Mouse (Mus musculus) lung, embryonic 15.5 days (tissue): ENCODE measurements at regions not wholly inside any gene's neighbourhood (a gene's known extent, or its start where the extent isn't known, plus 50 kb on each side); places are given as distances from the start of the nearest gene placed in this dataset.

Experiments
- ATAC-seq: fragments of 200-750 bp; cut with Nextera tagmentation; 2 replicates; pipeline ENCODE4 v1.8.0; 2017; ENCODE audit warnings: moderate number of reproducible peaks, borderline replicate concordance; ENCODE audit not compliant: low FRiP score, low TSS enrichment; ENCODE audit errors: extremely low read depth
- H3K27ac ChIP-seq: fragments of 300-500 bp; sonication (generic); 2 replicates; pipeline ENCODE4 v1.5.1; 2015; ENCODE audit warnings: moderate library complexity, mild to moderate bottlenecking, inconsistent platforms
- H3K27me3 ChIP-seq: fragments of 300-500 bp; sonication (generic); 2 replicates; pipeline ENCODE4 v1.6.1; 2015; ENCODE audit warnings: inconsistent platforms
- H3K36me3 ChIP-seq: fragments of 300-500 bp; sonication (generic); 2 replicates; pipeline ENCODE4 v1.6.1; 2015; ENCODE audit warnings: inconsistent platforms
- H3K4me1 ChIP-seq: fragments of 300-500 bp; sonication (generic); 2 replicates; pipeline ENCODE4 v1.6.1; 2015; ENCODE audit warnings: inconsistent platforms
- H3K4me2 ChIP-seq: fragments of 300-500 bp; sonication (generic); 2 replicates; pipeline ENCODE4 v1.6.1; 2015; ENCODE audit warnings: inconsistent platforms, mild to moderate bottlenecking, moderate library complexity
- H3K4me3 ChIP-seq: fragments of 300-500 bp; sonication (generic); 2 replicates; pipeline ENCODE4 v1.5.1; 2015; ENCODE audit warnings: mild to moderate bottlenecking, inconsistent platforms
- H3K9ac ChIP-seq: fragments of 300-500 bp; sonication (generic); 2 replicates; pipeline ENCODE4 v1.6.1; 2015; ENCODE audit warnings: inconsistent platforms
- H3K9me3 ChIP-seq: fragments of 300-500 bp; sonication (generic); 2 replicates; pipeline ENCODE4 v1.6.1; 2016; ENCODE audit warnings: inconsistent platforms
- WGBS: fragments of 180-500 bp; shearing (Covaris S2); methylation state at CpG from one replicate; pipeline ENCODE4 v1.1.7; 2015; 5-methylcytosine and 5-hydroxymethylcytosine counted together

- H3K4me2 ChIP-seq: no peak overlapping the region
- peak overlapping the region; percentile 60 for H3K27ac ChIP-seq
- peak; percentile 39 for ATAC-seq
- no peaks in the 10 kb centered on the region for H3K27me3 ChIP-seq
- no peaks in the 10 kb centered on the region for H3K9me3 ChIP-seq
- no peak overlapping the region for H3K9ac ChIP-seq
- H3K4me3 ChIP-seq: no peak overlapping the region
- WGBS: 54% methylated on average over 5 of the region's 5 CpGs
- H3K4me1 ChIP-seq: no peaks in the 10 kb centered on the region
- H3K36me3 ChIP-seq: no peaks in the 10 kb centered on the region
Measured at GRCm38 (mm10) chr16:42676406-42677075, 199.1 kb upstream of the Zbtb20 start.

- Histone ChIP-seq H3K9me3 (no peaks in the 10 kb centered on the region), H3K4me1 (no peaks in the 10 kb centered on the region), H3K27ac (no peak overlapping the region), H3K4me3 (no peak overlapping the region), H3K27me3 (no peaks in the 10 kb centered on the region), H3K4me2 (no peak overlapping the region), H3K9ac (no peak overlapping the region), H3K36me3 (no peaks in the 10 kb centered on the region)
- 73% methylated on average over 3 of the region's 3 CpGs for WGBS
- ATAC-seq: no peak
Measured at GRCm38 (mm10) chr16:42675031-42675430, 200.7 kb upstream of the Zbtb20 start.

- H3K9me3 ChIP-seq: no peaks in the 10 kb centered on the region
- H3K4me2 ChIP-seq: no peak overlapping the region
- H3K4me1 ChIP-seq: no peaks in the 10 kb centered on the region
- H3K36me3 ChIP-seq: no peaks in the 10 kb centered on the region
- no peak overlapping the region for H3K27ac ChIP-seq
- ATAC-seq: no peak
- no peak overlapping the region for H3K9ac ChIP-seq
- 76% methylated on average over 3 of the region's 3 CpGs for WGBS
- H3K4me3 ChIP-seq: no peak overlapping the region
- no peaks in the 10 kb centered on the region for H3K27me3 ChIP-seq
Measured at GRCm38 (mm10) chr16:42666601-42667000, 209.1 kb upstream of the Zbtb20 start.

- Histone ChIP-seq H3K27ac (no peak overlapping the region), H3K9me3 (no peaks in the 10 kb centered on the region), H3K27me3 (no peaks in the 10 kb centered on the region), H3K36me3 (no peaks in the 10 kb centered on the region), H3K4me2 (no peak overlapping the region), H3K4me1 (no peaks in the 10 kb centered on the region), H3K9ac (no peak overlapping the region), H3K4me3 (no peak overlapping the region)
- WGBS: 77% methylated on average over 10 of the region's 10 CpGs
- ATAC-seq: no peak
Measured at GRCm38 (mm10) chr16:42651904-42652732, 223.6 kb upstream of the Zbtb20 start.

GRCm38 (mm10) chr16:42649767-42650166 is 225.9 kb upstream of the Zbtb20 start:
- WGBS: 79% methylated on average over 5 of the region's 5 CpGs

GRCm38 (mm10) chr16:42648531-42649142 is 227.0 kb upstream of the Zbtb20 start:
- no peaks in the 10 kb centered on the region for H3K9me3 ChIP-seq
- H3K4me1 ChIP-seq: no peaks in the 10 kb centered on the region
- H3K27me3 ChIP-seq: no peaks in the 10 kb centered on the region
- H3K4me3 ChIP-seq: no peak overlapping the region
- no peak for ATAC-seq
- 89% methylated on average over 5 of the region's 5 CpGs for WGBS
- H3K9ac ChIP-seq: no peak overlapping the region
- H3K36me3 ChIP-seq: no peaks in the 10 kb centered on the region
- H3K27ac ChIP-seq: no peak overlapping the region
- H3K4me2 ChIP-seq: no peak overlapping the region

More at GRCm38 (mm10) chr16:42649767-42650166, 225.9 kb upstream of the Zbtb20 start:
- no peak overlapping the region for H3K27ac ChIP-seq
- no peaks in the 10 kb centered on the region for H3K27me3 ChIP-seq
- no peaks in the 10 kb centered on the region for H3K36me3 ChIP-seq
- H3K4me1 ChIP-seq: no peaks in the 10 kb centered on the region
- no peaks in the 10 kb centered on the region for H3K9me3 ChIP-seq
- no peak overlapping the region for H3K4me2 ChIP-seq
- no peak overlapping the region for H3K4me3 ChIP-seq
- no peak overlapping the region for H3K9ac ChIP-seq
- no peak for ATAC-seq

- no peak overlapping the region for H3K9ac ChIP-seq
- no peaks in the 10 kb centered on the region for H3K9me3 ChIP-seq
- no peaks in the 10 kb centered on the region for H3K4me1 ChIP-seq
- no peaks in the 10 kb centered on the region for H3K36me3 ChIP-seq
- WGBS: 87% methylated on average over 5 of the region's 5 CpGs
- no peak overlapping the region for H3K27ac ChIP-seq
- H3K4me3 ChIP-seq: no peak overlapping the region
- H3K4me2 ChIP-seq: no peak overlapping the region
- ATAC-seq: no peak
- no peaks in the 10 kb centered on the region for H3K27me3 ChIP-seq
Measured at GRCm38 (mm10) chr16:42647762-42648161, 227.9 kb upstream of the Zbtb20 start.

GRCm38 (mm10) chr16:42635766-42636165 is 239.9 kb upstream of the Zbtb20 start:
- Histone ChIP-seq H3K27me3 (no peaks in the 10 kb centered on the region), H3K9me3 (no peaks in the 10 kb centered on the region), H3K4me2 (no peak overlapping the region), H3K36me3 (no peaks in the 10 kb centered on the region), H3K4me1 (0 out of 2 replicates have a peak, but pooled peaks cover 5% of the 10 kb centered on the region), H3K27ac (no peak overlapping the region), H3K9ac (no peak overlapping the region), H3K4me3 (no peak overlapping the region)
- no peak for ATAC-seq
- 47% methylated on average over 3 of the region's 3 CpGs for WGBS

GRCm38 (mm10) chr16:42627675-42628074 is 248.0 kb upstream of the Zbtb20 start:
- ATAC-seq: no peak
- Histone ChIP-seq H3K9ac (no peak overlapping the region), H3K9me3 (no peaks in the 10 kb centered on the region), H3K27ac (no peak overlapping the region), H3K4me1 (no peaks in the 10 kb centered on the region), H3K36me3 (no peaks in the 10 kb centered on the region), H3K4me3 (no peak overlapping the region), H3K4me2 (no peak overlapping the region), H3K27me3 (no peaks in the 10 kb centered on the region)
- WGBS: 65% methylated on average over 3 of the region's 3 CpGs

GRCm38 (mm10) chr16:42615920-42616319 is 259.8 kb upstream of the Zbtb20 start:
- no peaks in the 10 kb centered on the region for H3K9me3 ChIP-seq
- H3K4me2 ChIP-seq: no peak overlapping the region
- WGBS: 39% methylated on average over 3 of the region's 3 CpGs
- no peak overlapping the region for H3K4me3 ChIP-seq
- no peaks in the 10 kb centered on the region for H3K4me1 ChIP-seq
- no peak overlapping the region for H3K27ac ChIP-seq
- H3K9ac ChIP-seq: no peak overlapping the region
- no peaks in the 10 kb centered on the region for H3K27me3 ChIP-seq
- ATAC-seq: no peak
- H3K36me3 ChIP-seq: no peaks in the 10 kb centered on the region

- WGBS: 75% methylated on average over 2 of the region's 2 CpGs
Measured at GRCm38 (mm10) chr16:42612011-42612410, 263.7 kb upstream of the Zbtb20 start.

GRCm38 (mm10) chr16:42608336-42608735 is 267.3 kb upstream of the Zbtb20 start:
- no peak for ATAC-seq
- Histone ChIP-seq H3K9me3 (no peaks in the 10 kb centered on the region), H3K27ac (no peak overlapping the region), H3K9ac (no peak overlapping the region), H3K36me3 (no peaks in the 10 kb centered on the region), H3K4me1 (no peaks in the 10 kb centered on the region), H3K27me3 (no peaks in the 10 kb centered on the region), H3K4me3 (no peak overlapping the region), H3K4me2 (no peak overlapping the region)
- 67% methylated on average over 5 of the region's 5 CpGs for WGBS

More at GRCm38 (mm10) chr16:42612011-42612410, 263.7 kb upstream of the Zbtb20 start:
- no peak overlapping the region for H3K4me3 ChIP-seq
- no peaks in the 10 kb centered on the region for H3K4me1 ChIP-seq
- no peak for ATAC-seq
- no peaks in the 10 kb centered on the region for H3K27me3 ChIP-seq
- no peak overlapping the region for H3K9ac ChIP-seq
- no peak overlapping the region for H3K27ac ChIP-seq
- no peak overlapping the region for H3K4me2 ChIP-seq
- H3K36me3 ChIP-seq: no peaks in the 10 kb centered on the region
- H3K9me3 ChIP-seq: no peaks in the 10 kb centered on the region
